Mouse (Mus musculus) embryonic stem cell, embryonic (primary cell): Measurements from ENCODE around the gene Slc5a12.

Experiments used
- CTCF ChIA-PET, 4 experiments: fragments of 300-600 bp in 2 of 4; fragments of 350-600 bp in 2 of 4; sonication (Branson Sonifier 250); formaldehyde crosslinking; loops; one replicate each; lab custom pipeline; 2022; ENCODE audit warnings: inconsistent platforms in 2 of 4; lab: Charles Lee
- POLR2A ChIA-PET, 4 experiments: fragments of 300-600 bp in 2 of 4; fragments of 350-600 bp in 2 of 4; sonication (Branson Sonifier 250); formaldehyde crosslinking; loops; one replicate each; lab custom pipeline; 2022; ENCODE audit warnings: antibody characterized with exemption in 4 of 4, inconsistent platforms in 1 of 4; lab: Charles Lee

Slc5a12 gene

GRCm38 (mm10) chr2:110596932-110597331 is at the start of gene Slc5a12:
Gene Slc5a12 (plus strand): TSS chr2:110597298.
- CTCF ChIA-PET = no interaction called here
- POLR2A ChIA-PET = no interaction called here

- ChIA-PET CTCF (interaction anchor here in 1 of 4 experiments (0.8 kb wide), 1 partner anchor 9 kb away, joined by 3 read pairs; no protein-coding TSS in a partner anchor), POLR2A (no interaction called here)
Observed at GRCm38 (mm10) chr2:110556098-110556497, 41.0 kb upstream of the Slc5a12 start.

- POLR2A ChIA-PET = no interaction called here
- CTCF ChIA-PET = interaction anchor here in 1 of 4 experiments (1.0 kb wide), 1 partner anchor 333 kb away, joined by 3 read pairs; no protein-coding TSS in a partner anchor
Observed at GRCm38 (mm10) chr2:110562621-110563020, 34.5 kb upstream of the Slc5a12 start.

GRCm38 (mm10) chr2:110564673-110565627 is 32.1 kb upstream of the Slc5a12 start:
- ChIA-PET CTCF (interaction anchor here (0.5 to 2.5 kb wide), 25 partner anchors 9 to 1033 kb away, joined by 3 to 28 read pairs (median 3); no protein-coding TSS in a partner anchor), POLR2A (interaction anchor here in 1 of 4 experiments (0.7 to 0.9 kb wide), 2 partner anchors 646 to 661 kb away, joined by 3 read pairs; no protein-coding TSS in a partner anchor)

GRCm38 (mm10) chr2:110586692-110587091 is 10.4 kb upstream of the Slc5a12 start:
- CTCF ChIA-PET = no interaction called here
- POLR2A ChIA-PET = no interaction called here

GRCm38 (mm10) chr2:110590007-110590406 is 7.1 kb upstream of the Slc5a12 start:
- ChIA-PET POLR2A (no interaction called here), CTCF (no interaction called here)

GRCm38 (mm10) chr2:110592276-110592675 is 4.8 kb upstream of the Slc5a12 start:
- CTCF ChIA-PET = interaction anchor here in 1 of 4 experiments (0.5 kb wide), 1 partner anchor 603 kb away, joined by 3 read pairs; no protein-coding TSS in a partner anchor
- POLR2A ChIA-PET = no interaction called here

GRCm38 (mm10) chr2:110644358-110644757 is 47.3 kb downstream of the Slc5a12 start:
- CTCF ChIA-PET = no interaction called here

GRCm38 (mm10) chr2:110644846-110645245 is 47.7 kb downstream of the Slc5a12 start:
- ChIA-PET POLR2A (no interaction called here), CTCF (no interaction called here)

More at GRCm38 (mm10) chr2:110644358-110644757, 47.3 kb downstream of the Slc5a12 start:
- POLR2A ChIA-PET = no interaction called here

GRCm38 (mm10) chr2:110663329-110663728 is 66.2 kb downstream of the Slc5a12 start:
- CTCF ChIA-PET = interaction anchor here in 3 of 4 experiments (0.6 to 1.0 kb wide), 5 partner anchors 240 to 418 kb away, joined by 3 to 8 read pairs (median 4); no protein-coding TSS in a partner anchor
- POLR2A ChIA-PET = no interaction called here

GRCm38 (mm10) chr2:110671071-110671624 is 74.0 kb downstream of the Slc5a12 start:
- CTCF ChIA-PET = interaction anchor here in 1 of 4 experiments (0.6 kb wide), 1 partner anchor 1206 kb away, joined by 5 read pairs; the partner anchor contains the start of gene Olfr1305
- POLR2A ChIA-PET = no interaction called here
